Mouse (Mus musculus): ENCODE data around the gene Gin1. TPM values are rescaled to one million over a fixed set of nuclear protein-coding genes. Genes with fewer than 3 reads are reported as not detected.
"Not testable (repeated sequence)": the region's sequence is repeated elsewhere in the genome, so short reads cannot be mapped to it uniquely, and the experiment has no call there.

The Gin1 gene
- polyA plus RNA-seq, 1 experiment from 2014 or later = 20.1 TPM

DNA sequence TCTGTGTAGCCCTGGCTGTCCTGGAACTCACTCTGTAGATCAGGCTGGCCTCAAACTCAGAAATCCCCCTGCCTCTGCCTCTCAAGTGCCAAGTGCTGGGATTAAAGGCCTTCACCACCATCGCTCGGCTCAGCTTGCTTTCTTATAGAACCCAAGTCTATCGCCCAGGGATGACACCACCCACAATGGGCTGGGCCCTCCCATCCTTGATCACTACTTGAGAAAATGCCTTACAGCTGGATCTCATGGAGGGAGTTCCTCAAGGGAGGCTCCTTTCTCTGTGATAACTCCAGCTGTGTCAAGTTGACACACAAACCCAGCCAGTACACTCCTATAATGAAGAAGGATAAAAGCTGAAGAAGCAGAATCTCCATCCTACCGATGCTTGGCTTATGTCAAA, 4.3 kb upstream of the Gin1 start:
- not testable (repeated sequence) for H3K9me3 ChIP-seq; H3K27me3 ChIP-seq; H3K9ac ChIP-seq (replicated peaks); H3K4me3 ChIP-seq; H3K4me2 ChIP-seq (replicated peaks); H3K36me3 ChIP-seq; ATAC-seq (replicated peaks); H3K27ac ChIP-seq (replicated peaks)
- WGBS = 86% methylated on average over 4 of the region's 4 CpGs
- H3K4me1 ChIP-seq = peaks cover 39% of the 10 kb centered on the region

DNA sequence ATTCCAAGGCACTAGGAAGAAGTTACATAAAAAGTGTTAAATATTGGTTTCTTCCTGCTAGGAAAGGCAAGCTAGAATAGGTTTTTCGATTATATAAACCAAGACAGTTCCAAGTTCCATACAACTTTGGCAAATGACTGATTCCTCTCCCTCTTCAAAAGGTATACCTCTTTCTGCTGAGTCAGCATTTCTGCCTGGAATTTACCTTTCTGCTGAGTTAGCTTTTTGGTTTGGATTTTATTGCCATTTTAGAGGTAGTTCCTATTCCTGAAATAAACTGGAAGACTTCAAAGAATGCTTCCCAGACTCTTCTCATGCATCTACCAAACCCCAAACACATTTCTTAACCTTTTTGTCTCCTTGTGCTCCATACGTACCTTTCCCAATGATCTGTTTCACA, 1.9 kb upstream of the Gin1 start:
- 82% methylated on average over 2 of the region's 2 CpGs for WGBS
- Histone ChIP-seq H3K9ac (replicated peaks) (0 out of 2 replicates have a peak overlapping the region, but pooled peaks have one; percentile 2), H3K4me1 (peaks cover 39% of the 10 kb centered on the region)

DNA sequence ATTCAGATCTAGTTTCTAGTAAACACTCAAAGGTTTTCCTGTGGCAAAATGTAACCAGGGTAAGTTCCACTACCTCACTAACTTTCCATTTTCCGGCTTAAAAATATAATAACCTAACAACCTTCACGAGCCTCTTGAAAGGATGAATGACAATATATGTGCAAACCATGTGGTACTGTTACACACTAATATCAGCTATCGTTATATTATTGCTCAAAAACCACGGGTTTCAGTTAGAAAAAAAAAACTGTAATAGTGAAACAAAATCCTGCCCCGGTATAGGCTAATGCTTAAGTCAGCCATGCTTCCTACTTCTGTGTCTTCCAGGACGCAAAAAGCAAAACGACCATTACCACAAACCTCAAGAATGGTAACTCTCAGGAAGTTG, 1.1 kb upstream of the Gin1 start:
- Histone ChIP-seq H3K27ac (replicated peaks) (peak overlapping the region; percentile 88), H3K4me3 (peak overlapping the region; percentile 70), H3K4me1 (peaks cover 39% of the 10 kb centered on the region), H3K27me3 (no peaks in the 10 kb centered on the region), H3K9ac (replicated peaks) (peak overlapping the region; percentile 76), H3K36me3 (no peaks in the 10 kb centered on the region), H3K9me3 (no peaks in the 10 kb centered on the region), H3K4me2 (replicated peaks) (peak overlapping the region; percentile 64)
- ATAC-seq (replicated peaks) = no peak
- WGBS = 11% methylated on average over 7 of the region's 7 CpGs

More for the DNA sequence above, 1.9 kb upstream of the Gin1 start:
- Histone ChIP-seq H3K36me3 (no peaks in the 10 kb centered on the region), H3K9me3 (no peaks in the 10 kb centered on the region), H3K27ac (replicated peaks) (no peak overlapping the region), H3K4me2 (replicated peaks) (peak overlapping the region; percentile 64), H3K4me3 (peak overlapping the region; percentile 70), H3K27me3 (no peaks in the 10 kb centered on the region)
- no peak for ATAC-seq (replicated peaks)

DNA sequence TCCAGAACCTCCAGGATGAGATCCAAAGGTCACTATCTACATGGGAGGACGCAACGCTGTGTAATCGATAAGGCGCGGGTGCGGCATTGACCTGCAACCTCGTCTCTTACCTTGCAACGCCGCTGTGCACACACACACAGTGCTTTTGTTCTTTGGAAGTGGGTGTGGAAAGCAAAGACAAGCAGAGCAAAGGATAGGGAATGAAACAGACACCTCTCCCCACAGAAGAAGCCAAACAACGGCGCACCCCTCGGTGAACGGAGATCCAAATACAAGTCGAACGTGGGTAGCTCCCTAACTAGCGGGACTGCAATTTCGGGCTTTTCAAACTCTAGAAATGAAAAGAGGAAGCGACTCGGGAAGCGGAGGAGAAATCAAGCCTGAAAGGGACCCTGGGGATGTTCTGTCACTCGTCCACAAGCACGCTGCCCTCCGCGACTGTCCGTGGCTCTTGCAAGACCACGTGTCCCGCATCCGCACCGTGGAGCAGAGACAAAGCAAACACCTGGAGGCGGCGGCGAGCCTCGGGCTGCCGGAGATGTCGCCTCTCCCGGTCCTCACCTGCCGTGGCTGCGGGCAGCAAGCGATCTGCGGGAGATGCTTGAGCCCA, 573 bp upstream of the Gin1 start:
- H3K27me3 ChIP-seq = no peaks in the 10 kb centered on the region
- H3K9ac ChIP-seq (replicated peaks) = peak overlapping the region; percentile 76
- peak; percentile 3 for ATAC-seq (replicated peaks)
- peak overlapping the region; percentile 70 for H3K4me3 ChIP-seq
- H3K4me2 ChIP-seq (replicated peaks) = peak overlapping the region; percentile 64
- H3K36me3 ChIP-seq = no peaks in the 10 kb centered on the region
- H3K9me3 ChIP-seq = no peaks in the 10 kb centered on the region
- peak overlapping the region; percentile 88 for H3K27ac ChIP-seq (replicated peaks)
- peaks cover 39% of the 10 kb centered on the region for H3K4me1 ChIP-seq
- WGBS = under 1% methylated on average over 40 of the region's 40 CpGs

DNA sequence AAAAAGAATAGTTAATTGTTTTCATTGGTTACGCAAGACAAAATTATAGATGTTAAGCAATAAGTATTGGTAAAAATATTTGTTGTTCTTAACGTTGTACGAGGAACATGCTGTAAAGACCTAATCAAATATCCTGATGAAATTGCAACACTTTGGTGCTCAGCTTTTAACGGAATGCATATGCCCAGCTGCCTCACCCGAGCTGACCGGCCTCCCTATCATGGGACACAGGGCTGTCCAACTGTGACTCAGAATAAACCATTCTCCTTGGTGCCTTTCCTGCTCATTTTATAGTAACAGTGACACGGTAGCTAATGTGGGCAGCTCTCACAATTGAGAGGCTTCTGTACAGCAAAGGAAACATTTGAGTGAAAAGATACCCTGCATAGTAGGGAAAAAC, 1.1 kb downstream of the Gin1 start:
- ATAC-seq (replicated peaks) = no peak
- Histone ChIP-seq H3K4me1 (peaks cover 25% of the 10 kb centered on the region), H3K9me3 (no peaks in the 10 kb centered on the region), H3K27ac (replicated peaks) (no peak overlapping the region), H3K9ac (replicated peaks) (0 out of 2 replicates have a peak overlapping the region, but pooled peaks have one; percentile 9), H3K4me2 (replicated peaks) (peak overlapping the region; percentile 60), H3K4me3 (no peak overlapping the region), H3K27me3 (no peaks in the 10 kb centered on the region), H3K36me3 (no peaks in the 10 kb centered on the region)
- 65% methylated on average over 7 of the region's 7 CpGs for WGBS

DNA sequence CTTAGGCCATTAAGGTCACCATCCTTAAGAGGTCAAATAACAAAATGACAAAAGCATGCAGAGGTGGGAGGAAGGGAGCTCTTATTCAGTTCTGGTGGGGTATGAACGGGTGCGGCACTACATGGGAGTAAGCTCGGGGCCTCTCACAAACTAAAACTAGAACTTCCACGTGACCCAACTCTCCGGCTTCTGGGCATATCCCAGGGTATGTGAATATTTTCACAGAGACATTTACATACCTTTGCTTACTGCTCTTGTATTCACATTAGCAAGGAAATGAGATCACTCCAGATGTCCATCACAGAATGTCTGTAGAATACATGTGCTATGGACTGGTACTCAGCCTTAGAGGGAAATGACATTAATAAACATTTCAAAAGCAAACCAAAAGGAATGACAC, 1.8 kb downstream of the Gin1 start:
- 89% methylated on average over 5 of the region's 5 CpGs for WGBS
- ATAC-seq (replicated peaks) = no peak
- no peaks in the 10 kb centered on the region for H3K36me3 ChIP-seq

DNA sequence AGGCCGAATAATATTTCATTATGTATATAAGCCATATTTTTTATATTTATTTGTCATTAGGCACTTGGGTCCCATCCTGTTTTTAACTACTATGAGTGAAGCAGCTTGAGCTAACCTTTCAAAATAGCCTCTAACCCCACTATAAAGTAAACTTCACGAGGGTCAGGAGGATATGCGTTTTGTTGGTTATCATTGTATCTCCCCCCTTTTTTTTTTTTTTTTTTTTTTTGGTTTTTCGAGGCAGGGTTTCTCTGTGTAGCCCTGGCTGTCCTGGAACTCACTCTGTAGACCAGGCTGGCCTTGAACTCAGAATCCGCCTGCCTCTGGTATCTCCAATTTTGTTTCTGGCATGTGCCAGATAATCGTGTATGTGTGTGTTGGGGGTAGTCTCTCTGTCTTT, 3.4 kb downstream of the Gin1 start:
- no peak overlapping the region for H3K9ac ChIP-seq (replicated peaks)

More for the DNA sequence above, 1.8 kb downstream of the Gin1 start:
- Histone ChIP-seq H3K27ac (replicated peaks) (no peak overlapping the region), H3K9me3 (no peaks in the 10 kb centered on the region), H3K27me3 (no peaks in the 10 kb centered on the region), H3K9ac (replicated peaks) (no peak overlapping the region), H3K4me3 (no peak overlapping the region), H3K4me2 (replicated peaks) (no peak overlapping the region), H3K4me1 (peaks cover 24% of the 10 kb centered on the region)

DNA sequence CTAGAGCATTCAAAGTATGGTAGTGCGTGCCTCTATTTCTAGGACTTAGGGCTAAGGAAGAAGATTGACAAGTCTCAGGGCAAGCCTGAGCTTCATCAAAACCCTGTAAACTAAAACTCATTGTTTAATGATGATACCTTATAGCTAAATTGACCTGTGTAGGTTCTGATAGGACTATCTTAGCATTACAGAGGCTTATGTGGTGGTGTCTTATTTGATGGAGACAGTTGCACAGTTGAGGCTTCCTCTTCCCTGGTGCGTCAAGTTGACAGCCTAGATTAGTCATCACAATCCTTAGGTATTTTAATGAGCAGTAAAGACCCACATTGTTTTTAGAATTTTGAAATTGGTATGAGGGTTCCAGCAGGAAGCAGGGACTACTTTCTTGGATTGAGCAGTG, 4.0 kb downstream of the Gin1 start:
- Histone ChIP-seq H3K27ac (replicated peaks) (no peak overlapping the region), H3K4me1 (peaks cover 4% of the 10 kb centered on the region), H3K36me3 (no peaks in the 10 kb centered on the region), H3K9me3 (no peaks in the 10 kb centered on the region), H3K9ac (replicated peaks) (no peak overlapping the region), H3K27me3 (no peaks in the 10 kb centered on the region), H3K4me3 (no peak overlapping the region), H3K4me2 (replicated peaks) (no peak overlapping the region)
- no peak for ATAC-seq (replicated peaks)
- 96% methylated on average over 2 of the region's 2 CpGs for WGBS

More for the DNA sequence above, 3.4 kb downstream of the Gin1 start:
- Histone ChIP-seq H3K9me3 (no peaks in the 10 kb centered on the region), H3K27ac (replicated peaks) (no peak overlapping the region), H3K36me3 (no peaks in the 10 kb centered on the region), H3K4me2 (replicated peaks) (no peak overlapping the region), H3K4me3 (no peak overlapping the region), H3K4me1 (peaks cover 10% of the 10 kb centered on the region), H3K27me3 (no peaks in the 10 kb centered on the region)
- no peak for ATAC-seq (replicated peaks)
- 94% methylated on average over 6 of the region's 6 CpGs for WGBS

DNA sequence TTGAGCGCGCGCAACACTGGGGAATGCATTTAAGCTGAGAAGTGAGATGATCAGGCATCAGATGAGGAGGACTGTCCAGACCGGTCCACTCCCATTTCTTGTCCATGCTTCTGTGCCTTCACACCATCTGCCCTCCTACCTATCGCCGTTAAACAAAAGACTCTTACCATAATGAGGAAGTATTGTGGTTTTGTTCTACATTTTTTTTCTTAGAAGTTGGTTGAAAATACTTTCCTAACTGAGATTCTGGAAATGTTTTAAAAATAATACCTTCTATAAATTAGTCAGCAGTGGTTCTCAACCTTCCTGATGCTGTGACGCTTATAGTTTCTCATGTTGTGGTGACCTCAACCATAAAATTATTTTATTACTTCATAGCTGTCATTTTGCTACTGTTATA, 11.7 kb downstream of the Gin1 start:
- Histone ChIP-seq H3K4me3 (no peak overlapping the region), H3K9ac (replicated peaks) (no peak overlapping the region), H3K27ac (replicated peaks) (no peak overlapping the region), H3K4me1 (no peaks in the 10 kb centered on the region), H3K36me3 (no peaks in the 10 kb centered on the region), H3K27me3 (no peaks in the 10 kb centered on the region), H3K4me2 (replicated peaks) (no peak overlapping the region), H3K9me3 (no peaks in the 10 kb centered on the region)
- 96% methylated on average over 7 of the region's 7 CpGs for WGBS
- ATAC-seq (replicated peaks) = no peak

DNA sequence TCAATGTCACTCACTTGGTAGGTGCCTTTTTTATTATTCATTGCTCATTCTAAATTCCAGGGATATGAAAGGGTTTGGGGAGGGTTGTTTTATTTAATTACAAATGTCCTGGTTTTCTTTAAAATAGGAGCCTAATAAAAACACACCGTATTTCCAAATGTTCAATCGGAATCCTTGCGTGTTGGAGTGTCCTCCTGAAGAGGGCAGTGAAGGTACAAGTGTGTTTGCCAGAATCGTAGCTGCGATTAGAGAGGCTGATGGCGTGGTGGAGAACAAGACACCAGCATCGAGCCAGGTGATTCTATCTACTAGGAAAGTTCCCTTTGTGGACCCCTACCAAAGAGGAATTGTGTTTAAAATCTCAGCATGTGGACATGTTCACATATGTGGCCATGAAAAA, 15.0 kb downstream of the Gin1 start:
- Histone ChIP-seq H3K9me3 (no peaks in the 10 kb centered on the region), H3K4me3 (no peak overlapping the region), H3K27me3 (no peaks in the 10 kb centered on the region), H3K4me1 (no peaks in the 10 kb centered on the region), H3K4me2 (replicated peaks) (no peak overlapping the region), H3K27ac (replicated peaks) (no peak overlapping the region), H3K36me3 (no peaks in the 10 kb centered on the region), H3K9ac (replicated peaks) (no peak overlapping the region)
- no peak for ATAC-seq (replicated peaks)
- 77% methylated on average over 7 of the region's 7 CpGs for WGBS

DNA sequence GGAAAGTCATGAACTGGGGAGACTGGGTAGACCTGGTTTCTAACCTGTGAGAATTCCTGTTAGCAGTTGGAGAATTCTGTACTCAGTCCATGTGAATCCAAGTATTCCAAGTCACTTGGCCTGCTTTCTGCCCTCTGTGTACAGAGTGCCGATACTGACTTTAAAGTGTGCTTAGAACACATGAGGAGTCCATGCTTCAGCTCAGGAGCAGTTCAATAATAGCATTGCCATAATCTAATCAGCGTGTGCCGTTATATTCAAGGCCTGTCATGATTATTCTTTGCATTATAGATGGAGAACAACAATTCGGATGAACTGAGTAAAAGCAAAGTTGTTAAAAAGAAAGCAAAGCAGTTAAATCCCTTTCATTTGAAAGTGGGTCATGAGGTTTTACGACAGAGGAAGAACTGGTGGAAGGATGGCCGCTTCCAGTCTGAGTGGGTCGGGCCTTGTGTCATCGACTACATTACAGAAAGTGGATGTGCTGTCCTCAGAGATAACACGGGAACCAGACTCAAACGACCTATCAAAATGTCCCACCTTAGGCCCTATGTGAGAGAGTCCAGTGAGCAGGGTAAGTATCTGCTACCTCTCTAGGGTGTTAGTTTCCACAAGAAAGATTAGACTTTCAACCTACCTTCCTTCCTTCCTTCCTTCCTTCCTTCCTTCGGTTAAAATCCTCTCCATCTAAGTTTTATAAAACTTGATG, 15.9 kb downstream of the Gin1 start:
- no peak for ATAC-seq (replicated peaks)
- H3K4me1 ChIP-seq = no peaks in the 10 kb centered on the region
- 91% methylated on average over 11 of the region's 11 CpGs for WGBS

DNA sequence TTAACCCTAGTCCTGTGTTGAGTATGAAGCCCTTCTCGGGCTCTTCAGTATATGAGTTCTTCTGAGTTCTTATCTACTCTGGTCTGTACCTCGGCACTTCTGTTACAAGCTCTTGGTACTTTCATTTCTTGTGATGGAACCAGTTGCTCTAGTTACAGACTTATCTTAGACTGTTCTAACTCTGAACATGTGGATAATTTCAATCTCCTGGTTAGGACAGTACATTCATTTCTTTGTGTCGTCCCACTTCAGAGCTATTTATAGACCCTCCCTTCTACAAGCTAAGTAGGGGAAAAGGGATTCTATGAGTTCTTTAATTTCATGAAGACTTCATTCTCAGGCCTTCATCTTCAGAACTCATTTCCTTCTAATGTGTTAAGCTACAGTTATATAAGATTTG, 17.7 kb downstream of the Gin1 start:
- Histone ChIP-seq H3K9me3 (no peaks in the 10 kb centered on the region), H3K9ac (replicated peaks) (no peak overlapping the region), H3K4me1 (no peaks in the 10 kb centered on the region), H3K4me2 (replicated peaks) (no peak overlapping the region), H3K4me3 (no peak overlapping the region), H3K27me3 (no peaks in the 10 kb centered on the region), H3K36me3 (no peaks in the 10 kb centered on the region), H3K27ac (replicated peaks) (no peak overlapping the region)
- no peak for ATAC-seq (replicated peaks)
- 89% methylated on average over 3 of the region's 3 CpGs for WGBS

More for the DNA sequence above, 15.9 kb downstream of the Gin1 start:
- Histone ChIP-seq H3K4me2 (replicated peaks) (no peak overlapping the region), H3K27me3 (no peaks in the 10 kb centered on the region), H3K9ac (replicated peaks) (no peak overlapping the region), H3K36me3 (no peaks in the 10 kb centered on the region), H3K9me3 (no peaks in the 10 kb centered on the region), H3K4me3 (no peak overlapping the region), H3K27ac (replicated peaks) (no peak overlapping the region)
